Mouse (Mus musculus) midbrain, embryonic 14.5 days (tissue): ENCODE results near the gene Kazald1. TPM values are rescaled to one million over a fixed set of nuclear protein-coding genes. Genes with fewer than 3 reads are reported as not detected.

Experiments used
- ATAC-seq: fragments of 200-750 bp; cut with Nextera tagmentation; 2 replicates; pipeline ENCODE4 v1.8.0; 2017; ENCODE audit warnings: moderate number of reproducible peaks, moderate library complexity; ENCODE audit not compliant: low FRiP score, low TSS enrichment
- DNase-seq: peaks from one replicate; pipeline ENCODE4 v3.0.0-alpha.2; 2015
- H3K27ac ChIP-seq: fragments of 300-500 bp; sonication (generic); replicated peaks from 2 replicates; pipeline ENCODE4 v1.5.1; 2014; ENCODE audit warnings: mild to moderate bottlenecking, low read depth, low read length, moderate library complexity
- H3K27me3 ChIP-seq: fragments of 300-500 bp; sonication (generic); 2 replicates; pipeline ENCODE4 v1.6.1; 2014; ENCODE audit warnings: low read length, control low read depth, mixed read lengths; ENCODE audit not compliant: control insufficient read depth, insufficient read depth
- H3K36me3 ChIP-seq: fragments of 300-500 bp; sonication (generic); 2 replicates; pipeline ENCODE4 v1.6.1; 2014; ENCODE audit warnings: low read length, control low read depth; ENCODE audit not compliant: control insufficient read depth, insufficient read depth
- H3K4me1 ChIP-seq: fragments of 300-500 bp; sonication (generic); 2 replicates; pipeline ENCODE4 v1.6.1; 2014; ENCODE audit warnings: mild to moderate bottlenecking, antibody characterized with exemption, low read length, control low read depth; ENCODE audit not compliant: control insufficient read depth, insufficient read depth
- H3K4me2 ChIP-seq: fragments of 300-500 bp; sonication (generic); 2 replicates; pipeline ENCODE4 v1.6.1; 2014; ENCODE audit warnings: mild to moderate bottlenecking, low read length, moderate library complexity
- H3K4me3 ChIP-seq: fragments of 300-500 bp; sonication (generic); replicated peaks from 2 replicates; pipeline ENCODE4 v1.5.1; 2014; ENCODE audit warnings: low read depth, low read length
- H3K9ac ChIP-seq: fragments of 300-500 bp; sonication (generic); replicated peaks from 2 replicates; pipeline ENCODE4 v1.6.1; 2014; ENCODE audit warnings: mild to moderate bottlenecking, low read length, moderate library complexity
- H3K9me3 ChIP-seq: fragments of 300-500 bp; sonication (generic); 2 replicates; pipeline ENCODE4 v1.6.1; 2016; ENCODE audit warnings: low read length, control low read depth, mixed read lengths; ENCODE audit not compliant: control insufficient read depth
- WGBS: fragments of 180-500 bp; shearing (Covaris S2); extraction: QIAGEN DNeasy Blood & Tissue Kit; methylation state at CpG from one replicate; pipeline ENCODE4 v1.1.7; 2014; 5-methylcytosine and 5-hydroxymethylcytosine counted together
- polyA plus RNA-seq: library from polyadenylated mRNA; unstranded; fragments of >200 nt; fragmentation: Nextera tagmentation; extraction: Ambion mirVana; gene quantifications from 2 replicates; pipeline ENCODE4 v1.2.1, GENCODE M21; 2014

Gene Kazald1
- polyA plus RNA-seq, 1 experiment from 2014 or later = 0.72 TPM

- ATAC-seq = no peak
- 5% methylated on average over 17 of the region's 17 CpGs for WGBS
- H3K9me3 ChIP-seq = no peaks in the 10 kb centered on the region
- no peak overlapping the region for H3K27ac ChIP-seq
- peaks cover 56% of the 10 kb centered on the region for H3K27me3 ChIP-seq
- H3K4me3 ChIP-seq = peak overlapping the region; percentile 23
- peaks cover 26% of the 10 kb centered on the region; the same call in 1 of the 2 replicates for H3K4me1 ChIP-seq
- no peaks in the 10 kb centered on the region for H3K36me3 ChIP-seq
- H3K4me2 ChIP-seq = peak overlapping the region; percentile 56
- H3K9ac ChIP-seq = no peak overlapping the region
- DNase-seq = peak; percentile 70
These were observed 4.1 kb downstream of the Kazald1 start for GRCm38 (mm10) chr19:45078971-45079764.

- H3K36me3 ChIP-seq = no peaks in the 10 kb centered on the region
- peak overlapping the region; percentile 40; the same call in 1 of the 2 replicates for H3K9ac ChIP-seq
- H3K4me2 ChIP-seq = peak overlapping the region; percentile 56
- ATAC-seq (no peak), DNase-seq (peak; percentile 50)
- H3K9me3 ChIP-seq = no peaks in the 10 kb centered on the region
- WGBS = 1% methylated on average over 45 of the region's 45 CpGs
- peak overlapping the region; percentile 23 for H3K4me3 ChIP-seq
- H3K27ac ChIP-seq = no peak overlapping the region
- peaks cover 26% of the 10 kb centered on the region; the same call in 1 of the 2 replicates for H3K4me1 ChIP-seq
- peaks cover 56% of the 10 kb centered on the region for H3K27me3 ChIP-seq
These were observed 4.9 kb downstream of the Kazald1 start for GRCm38 (mm10) chr19:45079769-45080515.

GRCm38 (mm10) chr19:45080711-45081110, 5.7 kb downstream of the Kazald1 start:
- under 1% methylated on average over 17 of the region's 17 CpGs for WGBS
- no peaks in the 10 kb centered on the region for H3K36me3 ChIP-seq
- H3K4me3 ChIP-seq = peak overlapping the region; percentile 23
- no peak overlapping the region; the same call in 1 of the 2 replicates for H3K27ac ChIP-seq
- H3K4me1 ChIP-seq = peaks cover 21% of the 10 kb centered on the region; the same call in 1 of the 2 replicates
- H3K9me3 ChIP-seq = no peaks in the 10 kb centered on the region
- H3K9ac ChIP-seq = peak overlapping the region; percentile 37; the same call in 1 of the 2 replicates
- peaks cover 52% of the 10 kb centered on the region for H3K27me3 ChIP-seq
- ATAC-seq (no peak), DNase-seq (no peak)
- peak overlapping the region; percentile 56 for H3K4me2 ChIP-seq

GRCm38 (mm10) chr19:45081279-45081678, 6.2 kb downstream of the Kazald1 start:
- peaks cover 20% of the 10 kb centered on the region; the same call in 1 of the 2 replicates for H3K4me1 ChIP-seq
- peak; percentile 85 for DNase-seq
- no peak overlapping the region for H3K27ac ChIP-seq
- peak overlapping the region; percentile 56 for H3K4me2 ChIP-seq
- peaks cover 47% of the 10 kb centered on the region for H3K27me3 ChIP-seq
- H3K4me3 ChIP-seq = peak overlapping the region; percentile 23
- WGBS = under 1% methylated on average over 5 of the region's 5 CpGs
- no peaks in the 10 kb centered on the region for H3K9me3 ChIP-seq
- no peaks in the 10 kb centered on the region for H3K36me3 ChIP-seq
- H3K9ac ChIP-seq = no peak overlapping the region
- no peak for ATAC-seq

- Histone ChIP-seq H3K36me3 (no peaks in the 10 kb centered on the region), H3K27ac (no peak overlapping the region), H3K27me3 (peaks cover 40% of the 10 kb centered on the region), H3K4me2 (no peak overlapping the region), H3K9me3 (no peaks in the 10 kb centered on the region), H3K4me1 (peaks cover 16% of the 10 kb centered on the region; the same call in 1 of the 2 replicates), H3K9ac (no peak overlapping the region), H3K4me3 (no peak overlapping the region)
- DNase-seq = peak; percentile 79
- 18% methylated on average over 11 of the region's 11 CpGs for WGBS
- ATAC-seq = no peak
These were observed 7.0 kb downstream of the Kazald1 start for GRCm38 (mm10) chr19:45081841-45082550.

- Histone ChIP-seq H3K4me2 (no peak overlapping the region), H3K27me3 (no peaks in the 10 kb centered on the region), H3K36me3 (no peaks in the 10 kb centered on the region), H3K4me3 (no peak overlapping the region), H3K9me3 (no peaks in the 10 kb centered on the region), H3K9ac (no peak overlapping the region), H3K27ac (no peak overlapping the region), H3K4me1 (no peaks in the 10 kb centered on the region)
- WGBS = 39% methylated on average over 11 of the region's 11 CpGs
- no peak for ATAC-seq
- no peak for DNase-seq
These were observed 22.8 kb downstream of the Kazald1 start for GRCm38 (mm10) chr19:45097868-45098267.

GRCm38 (mm10) chr19:45100486-45101270, 25.6 kb downstream of the Kazald1 start:
- Histone ChIP-seq H3K27ac (no peak overlapping the region), H3K4me3 (no peak overlapping the region)
- WGBS = 74% methylated on average over 8 of the region's 8 CpGs

GRCm38 (mm10) chr19:45105591-45105990, 30.6 kb downstream of the Kazald1 start:
- H3K4me3 ChIP-seq = no peak overlapping the region
- H3K9ac ChIP-seq = no peak overlapping the region
- WGBS = 66% methylated on average over 1 of the region's 1 CpGs
- H3K27ac ChIP-seq = no peak overlapping the region
- DNase-seq (no peak), ATAC-seq (no peak)
- no peaks in the 10 kb centered on the region for H3K36me3 ChIP-seq
- no peaks in the 10 kb centered on the region for H3K27me3 ChIP-seq
- H3K9me3 ChIP-seq = no peaks in the 10 kb centered on the region
- no peaks in the 10 kb centered on the region for H3K4me1 ChIP-seq
- no peak overlapping the region for H3K4me2 ChIP-seq

More at GRCm38 (mm10) chr19:45100486-45101270, 25.6 kb downstream of the Kazald1 start:
- Histone ChIP-seq H3K9me3 (no peaks in the 10 kb centered on the region), H3K9ac (no peak overlapping the region), H3K27me3 (no peaks in the 10 kb centered on the region), H3K36me3 (no peaks in the 10 kb centered on the region), H3K4me1 (no peaks in the 10 kb centered on the region), H3K4me2 (no peak overlapping the region)
- ATAC-seq (no peak), DNase-seq (no peak)
